Comparison of ENCODE assay signal across 9 mouse cellular contexts in genomic region chr3:143914341-143915217, GRCm38 (mm10).
DNase-seq lines count a peak whose midpoint lies in the region; ATAC-seq and TF ChIP-seq lines count a peak whose summit lies in the region.
"Had no signal": no experiment of that assay in that cellular context is flagged by ENCODE, and none has a peak within 500 bp of the region (broad histone marks: within the 10 kb centered on the region; RNA-seq: fewer than 3 reads in every experiment).

No protein-coding gene starts in this region.

- no peak overlapping the region for H3K9ac ChIP-seq in heart, embryonic 15.5 days
- no peak overlapping the region for H3K9ac ChIP-seq in midbrain, embryonic 15.5 days

- peaks cover 11% of the 10 kb centered on the region for H3K4me1 ChIP-seq in heart, embryonic 15.5 days (replicated peaks)
- no peaks in the 10 kb centered on the region; the same call in 1 of the 2 replicates for H3K4me1 ChIP-seq in bone marrow, adult 2 months (ENCODE audit: control insufficient read depth, insufficient read depth, low read length)
- H3K4me1 ChIP-seq in midbrain, embryonic 15.5 days: 0 out of 2 replicates have a peak, but pooled peaks cover 2% of the 10 kb centered on the region

- no peak for ATAC-seq in heart, embryonic 15.5 days (replicated peaks; ENCODE audit: insufficient number of reproducible peaks, insufficient read depth, low FRiP score, low read depth)
- peak; percentile 65 for ATAC-seq in granulocyte monocyte progenitor cell, adult 5-6 weeks (replicated peaks; ENCODE audit: poor library complexity, severe bottlenecking)
- peak; percentile 75; the same call in 1 of the 2 replicates for ATAC-seq in midbrain, embryonic 15.5 days (replicated peaks)
- ATAC-seq in CD4-positive, CD25-positive, alpha-beta regulatory T cell, adult 4 months: no peak

- H3K36me3 ChIP-seq in heart, embryonic 15.5 days: no peaks in the 10 kb centered on the region
- no peaks in the 10 kb centered on the region for H3K36me3 ChIP-seq in midbrain, embryonic 15.5 days (replicated peaks)

- 0 out of 2 replicates have a peak overlapping the region, but pooled peaks have one; percentile 13 for H3K27ac ChIP-seq in heart, embryonic 15.5 days
- H3K27ac ChIP-seq in bone marrow, adult 2 months (ENCODE audit: control insufficient read depth, insufficient read depth, low read depth, low read length, poor library complexity): 0 out of 2 replicates have a peak overlapping the region, but pooled peaks have one; percentile 12
- H3K27ac ChIP-seq in midbrain, embryonic 15.5 days: no peak overlapping the region

- no peak for DNase-seq in heart, adult 18-20 months
- DNase-seq in cerebellum, adult 11-12 months: no peak
- DNase-seq in urinary bladder, adult 2 months (ENCODE audit: low spot score): no peak
- DNase-seq: cerebellum, postnatal 25 days had no signal

- WGBS in heart, embryonic 15.5 days: 41% methylated on average over 6 of the region's 6 CpGs
- WGBS in bone marrow, adult 2 months: 33% methylated on average over 6 of the region's 6 CpGs
- 35% methylated on average over 6 of the region's 6 CpGs for WGBS in midbrain, embryonic 15.5 days

- no peak for TF ChIP-seq POLR2A in bone marrow, adult 2 months (IDR thresholded peaks at IDR 0.05; ENCODE audit: borderline replicate concordance, control insufficient read depth, low read depth, low read length)

- TF ChIP-seq CTCF in bone marrow, adult 2 months (IDR thresholded peaks at IDR 0.05; ENCODE audit: control insufficient read depth, insufficient read depth, low read length): no peak

- H3K4me2 ChIP-seq in heart, embryonic 15.5 days: 0 out of 2 replicates have a peak overlapping the region, but pooled peaks have one; percentile 3
- H3K4me2 ChIP-seq in midbrain, embryonic 15.5 days: no peak overlapping the region

- H3K4me3 ChIP-seq in heart, embryonic 15.5 days: no peak overlapping the region
- H3K4me3 ChIP-seq in bone marrow, adult 2 months (replicated peaks; ENCODE audit: control insufficient read depth, low read depth, low read length): no peak overlapping the region
- H3K4me3 ChIP-seq in midbrain, embryonic 15.5 days: no peak overlapping the region

- H3K27me3 ChIP-seq in heart, embryonic 15.5 days: no peaks in the 10 kb centered on the region
- no peaks in the 10 kb centered on the region for H3K27me3 ChIP-seq in midbrain, embryonic 15.5 days (replicated peaks)

- H3K9me3 ChIP-seq in heart, embryonic 15.5 days (replicated peaks): no peaks in the 10 kb centered on the region
- no peaks in the 10 kb centered on the region for H3K9me3 ChIP-seq in midbrain, embryonic 15.5 days

Comparison
In these comparisons a context has a peak if more than half of its experiments do, and no peak if none do; other contexts are left out.
1. ATAC-seq: peak in granulocyte monocyte progenitor cell, adult 5-6 weeks (single experiment) and midbrain, embryonic 15.5 days (single experiment); none in heart, embryonic 15.5 days (single experiment) and CD4-positive, CD25-positive, alpha-beta regulatory T cell, adult 4 months (single experiment).